Mouse (Mus musculus) CH12.LX (cell line): ENCODE results near the gene Ccdc63.

Source experiments
- CHD1 ChIP-seq: IDR thresholded peaks from 2 replicates; pipeline ENCODE4 v1.6.1; 2012; ENCODE audit warnings: low read depth, low read length, improper control_type of control experiment, inconsistent platforms
- CHD2 ChIP-seq: IDR thresholded peaks from 2 replicates; pipeline ENCODE4 v1.6.1; 2011; ENCODE audit warnings: low read length, improper control_type of control experiment
- CTCF ChIP-seq, 2 experiments: IDR thresholded peaks in 1 of 2; conservative IDR thresholded peaks in 1 of 2; 2 replicates each; pipeline ENCODE4 v1.5.1; 2011 to 2012; ENCODE audit warnings: low read depth in 2 of 2, low read length in 2 of 2, improper control_type of control experiment in 1 of 2, inconsistent platforms in 1 of 2, mild to moderate bottlenecking in 1 of 2, moderate library complexity in 1 of 2
- E2F4 ChIP-seq: IDR thresholded peaks from 2 replicates; pipeline ENCODE4 v1.6.1; 2011; ENCODE audit warnings: low read depth, low read length, improper control_type of control experiment; ENCODE audit not compliant: insufficient replicate concordance
- ELF1 ChIP-seq: IDR thresholded peaks from 2 replicates; pipeline ENCODE4 v1.6.1; 2014; ENCODE audit warnings: low read depth, mild to moderate bottlenecking, inconsistent platforms, low read length, improper control_type of control experiment
- MXI1 ChIP-seq: IDR thresholded peaks from 2 replicates; pipeline ENCODE4 v1.6.1; 2011; ENCODE audit warnings: mild to moderate bottlenecking, low read depth, low read length, improper control_type of control experiment
- NELFE ChIP-seq: IDR thresholded peaks from 2 replicates; pipeline ENCODE4 v1.6.1; 2011; ENCODE audit warnings: low read depth, low read length, improper control_type of control experiment
- POLR2A ChIP-seq: IDR thresholded peaks from 2 replicates; pipeline ENCODE4 v1.6.1; 2011; ENCODE audit warnings: low read depth, mild to moderate bottlenecking, improper control_type of control experiment, low read length
- RAD21 ChIP-seq: IDR thresholded peaks from 2 replicates; pipeline ENCODE4 v1.6.1; 2011; ENCODE audit warnings: low read depth, mild to moderate bottlenecking, low read length, improper control_type of control experiment, moderate library complexity
- TBP ChIP-seq: conservative IDR thresholded peaks from 2 replicates; pipeline ENCODE4 v1.6.1; 2011; ENCODE audit warnings: low read depth, low read length, improper control_type of control experiment
- USF2 ChIP-seq: conservative IDR thresholded peaks from 2 replicates; pipeline ENCODE4 v1.6.1; 2011; ENCODE audit warnings: low read depth, low read length, improper control_type of control experiment

- TF ChIP-seq CHD1 (no peak), CTCF (conservative IDR thresholded peaks at IDR 0.05 in 1 of 2, IDR thresholded peaks at IDR 0.05 in 1 of 2; ENCODE audit: low read depth in 2 of 2, low read length in 2 of 2) (no peak), E2F4 (no peak), USF2 (no peak), NELFE (no peak), POLR2A (no peak), ELF1 (no peak), TBP (no peak), RAD21 (no peak), MXI1 (no peak), CHD2 (no peak)
Measured at GRCm38 (mm10) chr5:122184283-122184806, 43.7 kb upstream of the Ccdc63 start.
